Mouse (Mus musculus) hindbrain, embryonic 14.5 days (tissue): ENCODE data around the gene Fam110a. TPM values are rescaled to one million over a fixed set of nuclear protein-coding genes. Genes with fewer than 3 reads are reported as not detected.

Experiments used
- ATAC-seq: fragments of 200-750 bp; cut with Nextera tagmentation; 2 replicates; pipeline ENCODE4 v1.8.0; 2017; ENCODE audit warnings: moderate number of reproducible peaks, mild to moderate bottlenecking, moderate TSS enrichment, moderate library complexity; ENCODE audit not compliant: low FRiP score
- DNase-seq: peaks from one replicate; pipeline ENCODE4 v3.0.0-alpha.2; 2015; ENCODE audit warnings: low spot score
- H3K27ac ChIP-seq: fragments of 300-500 bp; sonication (generic); 2 replicates; pipeline ENCODE4 v1.5.1; 2014; ENCODE audit warnings: mild to moderate bottlenecking, moderate library complexity
- H3K27me3 ChIP-seq: fragments of 300-500 bp; sonication (generic); 2 replicates; pipeline ENCODE4 v1.6.1; 2014; ENCODE audit warnings: mild to moderate bottlenecking, low read length, mixed read lengths; ENCODE audit not compliant: control insufficient read depth, insufficient read depth
- H3K36me3 ChIP-seq: fragments of 300-500 bp; sonication (generic); replicated peaks from 2 replicates; pipeline ENCODE4 v1.6.1; 2014; ENCODE audit not compliant: control insufficient read depth, insufficient read depth
- H3K4me1 ChIP-seq: fragments of 300-500 bp; sonication (generic); replicated peaks from 2 replicates; pipeline ENCODE4 v1.6.1; 2014; ENCODE audit warnings: antibody characterized with exemption, low read length, mixed read lengths; ENCODE audit not compliant: control insufficient read depth, insufficient read depth
- H3K4me2 ChIP-seq: fragments of 300-500 bp; sonication (generic); replicated peaks from 2 replicates; pipeline ENCODE4 v1.6.1; 2014; ENCODE audit warnings: mild to moderate bottlenecking, moderate library complexity
- H3K4me3 ChIP-seq: fragments of 300-500 bp; sonication (generic); replicated peaks from 2 replicates; pipeline ENCODE4 v1.5.1; 2014; ENCODE audit warnings: mild to moderate bottlenecking, low read length
- H3K9ac ChIP-seq: fragments of 300-500 bp; sonication (generic); 2 replicates; pipeline ENCODE4 v1.6.1; 2014
- H3K9me3 ChIP-seq: fragments of 300-500 bp; sonication (generic); 2 replicates; pipeline ENCODE4 v1.6.1; 2016; ENCODE audit warnings: low read length; ENCODE audit not compliant: control insufficient read depth
- WGBS: fragments of 180-500 bp; shearing (Covaris S2); extraction: QIAGEN DNeasy Blood & Tissue Kit; methylation state at CpG from one replicate; pipeline ENCODE4 v1.1.7; 2014; 5-methylcytosine and 5-hydroxymethylcytosine counted together
- polyA plus RNA-seq: library from polyadenylated mRNA; unstranded; fragments of >200 nt; fragmentation: Nextera tagmentation; extraction: Ambion mirVana; gene quantifications from 2 replicates; pipeline ENCODE4 v1.2.1, GENCODE M21; 2014

Gene Fam110a
- polyA plus RNA-seq, 1 experiment from 2014 or later: 42.7 TPM

DNA sequence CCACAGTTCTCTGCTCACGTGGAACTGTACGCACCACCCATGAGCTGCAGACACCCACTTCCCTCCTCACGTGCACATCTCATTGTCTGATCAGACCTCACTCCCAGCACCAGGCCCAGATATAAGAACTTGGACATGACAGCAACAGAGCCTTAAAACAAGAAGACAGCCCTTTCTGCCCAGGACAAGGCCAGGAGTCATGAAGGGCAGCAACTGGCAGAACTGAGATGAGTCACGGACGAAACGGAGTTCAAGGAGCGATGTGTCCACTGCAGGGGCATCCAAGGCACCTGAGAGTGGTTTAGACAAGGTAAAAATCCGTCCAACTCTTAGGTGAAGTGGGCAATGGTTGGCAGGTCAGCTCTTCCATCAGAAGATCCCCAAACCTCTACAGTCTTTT lies 26.4 kb downstream of the Fam110a start:
- Histone ChIP-seq H3K4me3 (no peak overlapping the region), H3K27me3 (no peaks in the 10 kb centered on the region), H3K9ac (no peak overlapping the region), H3K9me3 (no peaks in the 10 kb centered on the region), H3K27ac (no peak overlapping the region), H3K36me3 (no peaks in the 10 kb centered on the region), H3K4me1 (no peaks in the 10 kb centered on the region), H3K4me2 (no peak overlapping the region)
- no peak for DNase-seq
- ATAC-seq: no peak
- 89% methylated on average over 8 of the region's 8 CpGs for WGBS

DNA sequence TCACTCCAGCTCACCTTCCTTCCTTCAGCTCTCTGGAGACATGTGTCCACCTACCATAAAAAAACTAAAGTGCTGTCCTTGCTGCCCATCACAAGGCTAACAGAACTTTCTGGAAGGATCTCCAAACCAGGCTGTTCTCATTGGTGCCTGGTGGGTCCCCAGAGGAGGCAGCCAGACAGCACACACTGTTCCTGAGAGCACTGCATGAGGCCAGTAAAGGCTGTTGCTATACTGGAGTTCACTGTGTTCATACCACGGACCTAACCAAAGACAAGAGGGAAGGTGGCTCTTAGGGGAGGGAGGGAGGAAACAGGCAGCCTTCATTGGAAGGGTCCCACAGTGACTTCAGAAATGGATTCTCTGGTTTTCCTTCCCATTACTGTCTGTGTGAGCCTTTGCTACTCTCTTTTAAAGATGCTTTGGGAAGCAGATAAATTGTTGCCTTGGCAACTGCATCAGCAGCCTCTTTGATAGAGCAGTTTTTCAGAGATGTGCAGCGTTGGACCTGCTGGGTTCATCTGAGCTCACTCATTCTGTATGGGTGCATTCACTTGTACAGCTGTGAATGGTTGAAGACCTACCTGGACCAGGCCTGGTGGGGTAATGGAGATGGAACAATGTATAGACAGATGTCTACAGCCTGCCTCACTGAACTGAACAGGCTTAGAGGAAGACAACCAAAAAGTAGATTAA lies 30.8 kb downstream of the Fam110a start:
- WGBS: 52% methylated on average over 2 of the region's 2 CpGs
- H3K4me2 ChIP-seq: no peak overlapping the region
- no peak overlapping the region for H3K27ac ChIP-seq
- no peaks in the 10 kb centered on the region for H3K36me3 ChIP-seq
- peak; percentile 8; the same call in 1 of the 2 replicates for ATAC-seq
- no peaks in the 10 kb centered on the region for H3K9me3 ChIP-seq
- DNase-seq: no peak
- H3K9ac ChIP-seq: no peak overlapping the region
- no peak overlapping the region for H3K4me3 ChIP-seq
- H3K4me1 ChIP-seq: no peaks in the 10 kb centered on the region
- no peaks in the 10 kb centered on the region for H3K27me3 ChIP-seq

GRCm38 (mm10) chr2:151948311-151948710 lies 31.7 kb downstream of the Fam110a start:
- Histone ChIP-seq H3K4me3 (no peak overlapping the region), H3K9me3 (no peaks in the 10 kb centered on the region), H3K9ac (no peak overlapping the region), H3K36me3 (no peaks in the 10 kb centered on the region), H3K27me3 (no peaks in the 10 kb centered on the region), H3K4me1 (no peaks in the 10 kb centered on the region), H3K27ac (no peak overlapping the region), H3K4me2 (no peak overlapping the region)
- no peak for DNase-seq
- ATAC-seq: no peak
- 85% methylated on average over 7 of the region's 7 CpGs for WGBS

DNA sequence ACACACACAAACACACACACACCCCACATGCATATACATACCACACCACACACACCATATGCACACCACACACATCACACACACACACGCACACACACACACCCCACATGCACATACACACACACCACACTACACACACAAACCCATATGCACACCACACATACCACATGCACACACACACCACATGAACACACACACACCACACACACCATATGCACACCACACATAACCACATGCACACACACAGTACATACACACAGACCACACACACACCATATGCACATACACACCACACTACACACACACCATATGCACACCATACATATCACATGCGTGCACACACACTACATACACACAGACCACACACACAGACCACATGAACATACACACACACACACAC lies 32.4 kb downstream of the Fam110a start:
- no peak overlapping the region for H3K27ac ChIP-seq
- H3K36me3 ChIP-seq: no peaks in the 10 kb centered on the region
- DNase-seq (no peak), ATAC-seq (no peak)
- H3K4me2 ChIP-seq: no peak overlapping the region
- H3K9me3 ChIP-seq: no peaks in the 10 kb centered on the region
- no peaks in the 10 kb centered on the region for H3K27me3 ChIP-seq
- 98% methylated on average over 2 of the region's 2 CpGs for WGBS
- H3K4me3 ChIP-seq: no peak overlapping the region
- H3K9ac ChIP-seq: no peak overlapping the region
- H3K4me1 ChIP-seq: no peaks in the 10 kb centered on the region

- no peaks in the 10 kb centered on the region for H3K4me1 ChIP-seq
- no peaks in the 10 kb centered on the region for H3K27me3 ChIP-seq
- no peak overlapping the region for H3K4me3 ChIP-seq
- 78% methylated on average over 2 of the region's 2 CpGs for WGBS
- ATAC-seq (no peak), DNase-seq (no peak)
- no peak overlapping the region for H3K9ac ChIP-seq
- H3K36me3 ChIP-seq: no peaks in the 10 kb centered on the region
- H3K4me2 ChIP-seq: no peak overlapping the region
- H3K9me3 ChIP-seq: no peaks in the 10 kb centered on the region
- no peak overlapping the region for H3K27ac ChIP-seq
Observed at GRCm38 (mm10) chr2:151944106-151944505, 35.9 kb downstream of the Fam110a start.

- no peaks in the 10 kb centered on the region for H3K36me3 ChIP-seq
- no peaks in the 10 kb centered on the region for H3K27me3 ChIP-seq
- DNase-seq: no peak
- no peak overlapping the region for H3K4me3 ChIP-seq
- H3K4me2 ChIP-seq: no peak overlapping the region
- H3K4me1 ChIP-seq: no peaks in the 10 kb centered on the region
- H3K27ac ChIP-seq: no peak overlapping the region
- no peak overlapping the region for H3K9ac ChIP-seq
- no peaks in the 10 kb centered on the region for H3K9me3 ChIP-seq
- no peak for ATAC-seq
- WGBS: 42% methylated on average over 2 of the region's 2 CpGs
Observed at GRCm38 (mm10) chr2:151941269-151941668, 38.8 kb downstream of the Fam110a start.

- 86% methylated on average over 5 of the region's 5 CpGs for WGBS
- Histone ChIP-seq H3K27me3 (no peaks in the 10 kb centered on the region), H3K9me3 (no peaks in the 10 kb centered on the region), H3K27ac (no peak overlapping the region), H3K4me3 (no peak overlapping the region), H3K4me1 (no peaks in the 10 kb centered on the region), H3K9ac (no peak overlapping the region), H3K4me2 (no peak overlapping the region), H3K36me3 (no peaks in the 10 kb centered on the region)
- DNase-seq: no peak
- ATAC-seq: no peak
Observed at GRCm38 (mm10) chr2:151939651-151940420, 40.2 kb downstream of the Fam110a start.

GRCm38 (mm10) chr2:151938780-151939200 lies 41.2 kb downstream of the Fam110a start:
- no peak overlapping the region; the same call in 1 of the 2 replicates for H3K27ac ChIP-seq
- no peak overlapping the region for H3K4me2 ChIP-seq
- H3K4me3 ChIP-seq: no peak overlapping the region
- H3K4me1 ChIP-seq: no peaks in the 10 kb centered on the region
- no peak overlapping the region for H3K9ac ChIP-seq
- no peak for DNase-seq
- no peaks in the 10 kb centered on the region for H3K27me3 ChIP-seq
- ATAC-seq: no peak
- no peaks in the 10 kb centered on the region for H3K36me3 ChIP-seq
- 58% methylated on average over 11 of the region's 11 CpGs for WGBS
- no peaks in the 10 kb centered on the region for H3K9me3 ChIP-seq

DNA sequence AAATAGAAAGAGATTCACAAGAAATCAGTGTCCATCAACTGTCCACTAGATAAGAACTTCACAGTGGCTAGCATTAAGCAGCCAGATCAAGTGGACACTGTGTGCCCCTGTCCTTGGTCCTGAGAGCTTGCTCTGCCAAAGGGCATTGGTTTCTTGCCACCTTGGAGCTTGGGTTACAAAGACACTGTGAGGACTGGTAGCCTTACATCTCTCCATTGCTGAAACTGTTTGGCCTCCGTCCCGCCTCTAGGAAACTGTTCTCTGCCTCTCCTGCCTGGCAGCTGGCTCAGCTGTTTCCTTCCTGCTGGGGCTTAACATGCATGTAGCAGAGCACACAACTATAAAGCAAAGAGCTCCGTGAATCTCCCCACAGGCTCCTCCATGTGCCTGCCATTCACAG lies 42.1 kb downstream of the Fam110a start:
- no peak overlapping the region for H3K27ac ChIP-seq
- no peak for DNase-seq
- 34% methylated on average over 3 of the region's 3 CpGs for WGBS

More for the DNA sequence above, 42.1 kb downstream of the Fam110a start:
- Histone ChIP-seq H3K4me1 (no peaks in the 10 kb centered on the region), H3K9ac (no peak overlapping the region), H3K9me3 (no peaks in the 10 kb centered on the region), H3K36me3 (no peaks in the 10 kb centered on the region), H3K4me3 (no peak overlapping the region), H3K27me3 (no peaks in the 10 kb centered on the region), H3K4me2 (no peak overlapping the region)
- ATAC-seq: no peak
